Mouse (Mus musculus) bone marrow, adult 2 months (tissue): ENCODE data around the gene Sh3bp5l. TPM values are rescaled to one million over a fixed set of nuclear protein-coding genes. Genes with fewer than 3 reads are reported as not detected.

ENCODE experiments used
- H3K27ac ChIP-seq: fragments of 200-500 bp; 2 replicates; pipeline ENCODE4 v1.5.1; 2012; ENCODE audit warnings: low read depth, mild to moderate bottlenecking, control low read depth, inconsistent platforms, low read length; ENCODE audit not compliant: control insufficient read depth, poor library complexity, insufficient read depth
- H3K4me1 ChIP-seq: fragments of 200-500 bp; 2 replicates; pipeline ENCODE4 v1.6.1; 2011; ENCODE audit warnings: low read length; ENCODE audit not compliant: control insufficient read depth, insufficient read depth
- H3K4me3 ChIP-seq: fragments of 200-500 bp; replicated peaks from 2 replicates; pipeline ENCODE3; 2011; ENCODE audit warnings: mild to moderate bottlenecking, low read depth, low read length, control low read depth; ENCODE audit not compliant: control insufficient read depth
- CTCF ChIP-seq: fragments of 200-500 bp; IDR thresholded peaks from 2 replicates; pipeline ENCODE4 v1.5.1; 2011; ENCODE audit warnings: low read length, control low read depth; ENCODE audit not compliant: control insufficient read depth, insufficient read depth
- POLR2A ChIP-seq: fragments of 200-500 bp; IDR thresholded peaks from 2 replicates; pipeline ENCODE4 v1.6.1; 2011; ENCODE audit warnings: low read depth, mild to moderate bottlenecking, control low read depth, low read length, borderline replicate concordance; ENCODE audit not compliant: control insufficient read depth
- WGBS: fragments of 180-500 bp; shearing (Covaris S2); methylation state at CpG from one replicate; pipeline ENCODE4 v1.1.7; 2018; 5-methylcytosine and 5-hydroxymethylcytosine counted together
- polyA plus RNA-seq: library from polyadenylated mRNA; stranded (reverse); fragments of >200 nt; gene quantifications from 2 replicates; pipeline ENCODE4 v1.2.4, GENCODE M21; 2011; ENCODE audit warnings: low replicate concordance; ENCODE audit not compliant: missing spikeins, insufficient read depth, insufficient read length

The Sh3bp5l gene
- polyA plus RNA-seq, 1 experiment, result 17.7 TPM

- Histone ChIP-seq H3K27ac (no peak overlapping the region), H3K4me1 (no peaks in the 10 kb centered on the region), H3K4me3 (no peak overlapping the region)
- 61% methylated on average over 1 of the region's 1 CpGs for WGBS
- TF ChIP-seq POLR2A (no peak), CTCF (no peak)
Measured at GRCm38 (mm10) chr11:58377686-58378085, 47.2 kb downstream of the Sh3bp5l start.

- Histone ChIP-seq H3K4me3 (no peak within 1 kb of the TSS), H3K27ac (no peak within 1 kb of the TSS), H3K4me1 (no peaks in the 10 kb centered on the region)
- TF ChIP-seq POLR2A (no peak), CTCF (no peak)
- WGBS, result 84% methylated on average over 3 of the region's 3 CpGs
Measured at GRCm38 (mm10) chr11:58378763-58379278, 48.3 kb downstream of the Sh3bp5l start, which contains the start of gene Lypd8. TSS of gene Lypd8 (plus strand) at chr11:58379043.

GRCm38 (mm10) chr11:58379516-58379915, 49.0 kb downstream of the Sh3bp5l start:
- H3K4me3 ChIP-seq, result no peak overlapping the region
- 89% methylated on average over 1 of the region's 1 CpGs for whole genome bisulfite sequencing
- no peak for TF ChIP-seq CTCF
- TF ChIP-seq POLR2A, result no peak
- no peaks in the 10 kb centered on the region for H3K4me1 ChIP-seq
- no peak overlapping the region for H3K27ac ChIP-seq

GRCm38 (mm10) chr11:58382471-58382870, 51.9 kb downstream of the Sh3bp5l start:
- TF ChIP-seq POLR2A (no peak), CTCF (no peak)
- no peak overlapping the region for H3K4me3 ChIP-seq
- H3K27ac ChIP-seq, result no peak overlapping the region
- no peaks in the 10 kb centered on the region for H3K4me1 ChIP-seq
- WGBS, result 86% methylated on average over 6 of the region's 6 CpGs

Other genes with a start within 250 kb of the Sh3bp5l start
- not detected in 2 replicates for gene Gm12248, start 237.6 kb upstream of the Sh3bp5l start, polyA plus RNA-seq
- gene Cnot8, start 226.6 kb upstream of the Sh3bp5l start, polyA plus RNA-seq, result 23.3 and 34.5 TPM in 2 replicates
- gene Gemin5, start 162.2 kb upstream of the Sh3bp5l start, polyA plus RNA-seq, result 4.7 and 9.0 TPM in 2 replicates
- 22.8 and 28.3 TPM in 2 replicates for gene Mrpl22, start 159.1 kb upstream of the Sh3bp5l start, polyA plus RNA-seq
- 28.7 and 39.5 TPM in 2 replicates for gene Igtp, start 131.2 kb upstream of the Sh3bp5l start, polyA plus RNA-seq
- 5.2 and 7.0 TPM in 2 replicates for gene Irgm2, start 131.1 kb upstream of the Sh3bp5l start, polyA plus RNA-seq
- 5.9 and 21.1 TPM in 2 replicates for gene 4930438A08Rik, start 55.9 kb upstream of the Sh3bp5l start, polyA plus RNA-seq
- gene Zfp692, start 23.7 kb upstream of the Sh3bp5l start, polyA plus RNA-seq, result 17.8 and 53.9 TPM in 2 replicates
- gene Zfp672, start 385 bp upstream of the Sh3bp5l start, polyA plus RNA-seq, result 20.1 and 39.4 TPM in 2 replicates
- gene Lypd8, start 48.3 kb downstream of the Sh3bp5l start, polyA plus RNA-seq, result not detected in 2 replicates
- not detected in 2 replicates for gene 1810065E05Rik, start 90.4 kb downstream of the Sh3bp5l start, polyA plus RNA-seq
- gene Gm12253, start 101.8 kb downstream of the Sh3bp5l start, polyA plus RNA-seq, result not detected in 2 replicates
- gene Lypd9, start 122.2 kb downstream of the Sh3bp5l start, polyA plus RNA-seq, result not detected in 2 replicates
- gene Olfr30, start 131.5 kb downstream of the Sh3bp5l start, polyA plus RNA-seq, result not detected in 2 replicates
- gene Olfr332, start 161.8 kb downstream of the Sh3bp5l start, polyA plus RNA-seq, result not detected in 2 replicates
- gene Olfr331, start 171.8 kb downstream of the Sh3bp5l start, polyA plus RNA-seq, result not detected in 2 replicates
- gene Olfr330, start 204.1 kb downstream of the Sh3bp5l start, polyA plus RNA-seq, result not detected in 2 replicates
- not detected in 2 replicates for gene Olfr329-ps, start 215.7 kb downstream of the Sh3bp5l start, polyA plus RNA-seq
- not detected in 2 replicates for gene Olfr328, start 224.9 kb downstream of the Sh3bp5l start, polyA plus RNA-seq
- not detected in 2 replicates for gene Olfr224, start 239.8 kb downstream of the Sh3bp5l start, polyA plus RNA-seq
- gene Olfr325, start 247.0 kb downstream of the Sh3bp5l start, polyA plus RNA-seq, result not detected in 2 replicates